Mouse (Mus musculus): ENCODE measurements around the gene Nudt6. TPM values are rescaled to one million over a fixed set of nuclear protein-coding genes. Genes with fewer than 3 reads are reported as not detected.

Gene Nudt6
- polyA plus RNA-seq, 1 experiment from 2014 or later, result 5.2 TPM

Other genes starting within 250 kb of the Nudt6 start
- not detected in 2 replicates for gene Il21, start 187.6 kb downstream of the Nudt6 start, polyA plus RNA-seq (2015; fragmentation: Nextera tagmentation; extraction: Ambion mirVana)
- gene Bbs12, start 107.7 kb downstream of the Nudt6 start, polyA plus RNA-seq (2015; fragmentation: Nextera tagmentation; extraction: Ambion mirVana), result 8.5 and 8.7 TPM in 2 replicates
- 3.8 and 4.2 TPM in 2 replicates for gene Cetn4, start 107.5 kb downstream of the Nudt6 start, polyA plus RNA-seq (2015; fragmentation: Nextera tagmentation; extraction: Ambion mirVana)
- gene Fgf2, start 71.9 kb downstream of the Nudt6 start, polyA plus RNA-seq (2015; fragmentation: Nextera tagmentation; extraction: Ambion mirVana), result 2.3 and 2.4 TPM in 2 replicates
- gene Spata5, start 315 bp downstream of the Nudt6 start, polyA plus RNA-seq (2015; fragmentation: Nextera tagmentation; extraction: Ambion mirVana), result 38.7 and 48.0 TPM in 2 replicates
- gene Spry1, start 219.7 kb upstream of the Nudt6 start, polyA plus RNA-seq (2015; fragmentation: Nextera tagmentation; extraction: Ambion mirVana), result 36.2 and 38.7 TPM in 2 replicates